Mouse (Mus musculus): ENCODE measurements at regions not wholly inside any gene's neighbourhood (a gene's known extent, or its start where the extent isn't known, plus 50 kb on each side); places are given as distances from the start of the nearest gene placed in this dataset.
A peak's percentile ranks its signal among the peaks of the same experiment; 100 is the strongest.

DNA sequence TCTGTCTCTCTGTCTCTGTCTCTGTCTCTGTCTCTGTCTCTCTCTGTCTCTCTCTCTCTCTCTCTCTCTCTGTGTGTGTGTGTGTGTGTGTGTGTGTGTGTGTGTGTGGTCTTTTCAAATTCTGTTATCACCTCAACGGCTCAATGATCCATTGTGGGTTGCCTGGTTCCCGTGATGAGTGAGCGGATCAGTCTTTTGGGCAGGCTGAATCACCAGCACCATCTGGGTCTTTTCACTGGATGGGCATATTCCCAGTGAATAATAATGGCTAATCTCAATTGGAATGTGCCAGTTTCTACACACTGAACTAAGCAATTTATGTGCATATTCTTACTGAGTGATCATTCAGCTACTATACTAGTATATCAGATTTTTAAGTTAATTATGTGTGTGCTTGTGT, 216.4 kb downstream of the Lmx1a start:
- no peak for DNase-seq

- DNase-seq, result no peak
These were observed 223.0 kb downstream of the Lmx1a start for GRCm38 (mm10) chr1:167912074-167912473.

- peak; percentile 44 for DNase-seq
These were observed 226.0 kb downstream of the Lmx1a start for GRCm38 (mm10) chr1:167914982-167915561.

- DNase-seq, result no peak
These were observed 226.7 kb downstream of the Lmx1a start for GRCm38 (mm10) chr1:167915578-167916275.

GRCm38 (mm10) chr1:167922917-167923316, 233.9 kb downstream of the Lmx1a start:
- no peak for DNase-seq

DNA sequence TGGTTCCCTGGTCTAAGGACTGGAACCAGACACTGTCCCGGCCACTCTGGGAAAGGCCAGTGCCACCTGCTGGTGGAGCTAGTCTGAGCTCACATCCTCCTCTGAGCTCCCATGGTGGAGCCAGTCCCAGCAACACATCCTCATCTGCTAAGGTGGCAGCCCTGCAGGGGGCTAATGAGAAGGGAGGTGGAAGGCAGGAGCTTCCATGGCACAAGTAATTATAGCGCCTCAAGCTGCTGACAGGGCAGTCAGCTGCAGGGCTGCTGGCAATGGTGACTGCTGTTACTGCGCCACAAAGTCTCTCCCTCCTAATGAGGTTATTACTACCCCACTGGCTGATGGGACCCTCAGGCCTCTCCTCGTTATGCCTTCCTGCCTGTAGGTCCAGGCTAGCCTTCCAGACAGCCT, 239.0 kb downstream of the Lmx1a start:
- no peak for DNase-seq

DNA sequence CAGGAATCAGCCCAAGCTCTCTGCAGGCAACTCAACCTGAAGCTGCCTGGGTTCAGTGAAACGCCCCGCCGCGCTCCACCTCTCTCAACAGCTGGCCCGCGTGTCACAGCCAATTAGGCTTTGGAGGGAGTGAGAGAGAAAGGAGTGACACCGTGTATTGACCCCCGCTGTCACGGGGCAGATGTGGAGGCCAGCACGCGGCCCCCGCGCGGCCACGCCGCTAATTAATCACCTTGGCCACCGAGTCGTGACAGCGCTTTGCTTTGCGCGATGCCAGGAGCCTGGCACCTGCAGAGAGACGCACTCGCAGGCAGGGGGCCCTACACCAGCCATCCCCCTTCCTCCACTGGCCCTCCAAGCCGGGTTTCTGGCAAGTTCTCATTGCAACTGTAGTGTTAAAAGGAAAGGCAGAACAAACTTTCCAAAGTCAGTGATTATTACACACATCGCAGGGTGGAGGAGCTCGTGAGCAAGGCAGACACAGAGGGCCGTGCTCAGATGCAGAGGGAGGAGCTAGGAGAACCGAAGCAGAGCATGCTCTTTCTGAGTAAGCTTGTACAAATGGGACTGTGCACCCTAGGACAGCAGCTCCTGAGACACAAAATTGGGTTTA, 240.8 kb downstream of the Lmx1a start:
- no peak for DNase-seq

DNA sequence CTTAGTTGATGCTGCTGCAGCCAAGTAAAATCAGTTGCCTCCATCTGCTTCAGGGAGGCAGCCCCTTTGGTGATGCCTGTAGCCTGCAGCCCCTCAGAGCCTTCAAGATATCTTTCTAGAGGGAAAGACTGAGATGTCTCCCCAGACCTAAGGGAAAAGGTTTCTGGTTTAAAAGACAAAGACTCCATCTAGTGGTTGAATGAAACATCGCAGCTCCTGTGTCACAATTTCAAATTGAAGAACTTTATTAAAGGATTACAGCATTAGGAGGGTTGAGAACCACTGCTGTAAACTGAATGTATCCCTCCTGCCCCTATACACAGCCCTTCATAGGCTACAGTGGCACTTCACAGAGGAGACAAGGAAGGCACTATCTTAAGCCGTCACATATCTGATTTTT, 243.1 kb downstream of the Lmx1a start:
- no peak for DNase-seq

DNA sequence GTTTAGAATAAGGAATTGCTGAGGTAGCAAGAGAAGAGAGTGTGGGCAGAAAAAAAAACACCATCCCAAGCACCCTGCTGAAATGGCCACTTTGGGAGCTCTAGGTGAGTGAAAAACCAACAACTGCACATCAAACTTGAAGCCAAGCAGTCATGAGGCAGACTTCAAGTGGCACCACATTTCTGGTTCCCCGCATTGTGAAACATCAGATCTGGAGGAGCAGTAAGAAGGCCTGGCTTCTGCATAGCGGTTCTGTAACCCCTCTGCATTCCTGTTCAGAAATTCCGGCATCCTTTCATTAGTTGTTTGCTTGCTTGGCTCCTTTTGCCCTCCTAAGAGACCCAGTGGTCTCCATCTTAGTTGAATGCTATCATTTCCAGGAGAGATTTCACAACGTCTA, 247.7 kb downstream of the Lmx1a start:
- no peak for DNase-seq

GRCm38 (mm10) chr1:167938176-167938575, 249.1 kb downstream of the Lmx1a start:
- no peak for DNase-seq

DNA sequence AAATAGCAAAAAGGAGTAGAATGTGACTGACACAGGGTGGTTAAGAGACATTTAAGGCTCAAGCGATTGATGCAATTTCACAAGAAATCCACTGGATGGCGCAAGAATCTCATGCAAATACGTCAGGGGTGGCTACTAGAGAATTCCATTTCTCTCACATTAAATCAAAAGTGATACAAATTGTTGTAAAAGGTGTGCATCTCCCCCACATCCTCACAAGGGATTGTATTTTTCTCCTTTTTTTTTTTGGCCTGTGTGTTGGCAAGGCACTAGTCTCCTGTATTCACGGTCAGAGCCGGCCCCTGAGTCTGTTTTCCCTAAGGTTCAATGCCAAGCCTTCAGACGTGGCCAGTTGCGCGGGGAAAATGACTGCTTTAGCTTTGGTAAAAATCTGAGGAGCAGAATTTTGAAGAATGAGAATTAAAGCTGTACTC, 253.0 kb downstream of the Lmx1a start:
- DNase-seq, result no peak

DNA sequence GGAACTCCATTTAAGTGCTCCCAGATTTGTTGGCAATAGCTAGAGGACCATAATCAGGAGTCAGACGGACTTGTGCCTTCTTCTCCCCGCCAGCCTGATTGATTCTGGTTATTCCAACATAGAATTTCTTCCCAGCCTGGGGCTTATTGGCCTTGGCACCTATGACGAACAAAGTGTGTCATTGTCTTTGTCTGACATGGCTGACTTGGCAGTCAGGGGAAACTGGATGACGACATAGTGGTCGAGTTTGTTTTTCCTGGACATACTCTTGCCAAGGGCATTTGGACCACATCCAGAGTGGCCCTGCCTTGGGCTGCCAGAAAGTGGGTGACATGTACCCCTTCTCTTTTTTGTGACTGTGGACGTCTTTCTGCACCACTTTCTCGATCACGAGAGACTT, 254.1 kb downstream of the Lmx1a start:
- no peak for DNase-seq

GRCm38 (mm10) chr1:167945615-167946252, 256.7 kb downstream of the Lmx1a start:
- no peak for DNase-seq

DNA sequence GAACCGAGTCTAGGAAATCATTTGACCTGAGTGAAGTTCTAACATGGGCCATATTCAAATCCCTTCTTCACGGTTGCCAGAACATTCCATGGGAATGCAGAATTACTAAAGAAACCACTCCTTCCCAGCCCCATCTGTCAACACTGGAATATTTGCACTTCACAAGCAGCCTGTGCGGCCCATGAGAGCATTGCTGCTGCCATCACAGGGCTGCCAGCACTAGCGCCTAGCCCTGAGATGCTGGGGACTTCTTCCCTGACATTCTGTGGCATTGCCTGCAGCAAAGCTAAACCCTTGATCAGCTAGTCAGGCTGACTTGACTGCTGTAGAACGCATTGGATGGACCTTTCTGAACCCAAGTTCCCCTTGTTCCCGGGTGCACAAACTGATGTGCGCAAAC, 258.8 kb downstream of the Lmx1a start:
- no peak for DNase-seq

DNA sequence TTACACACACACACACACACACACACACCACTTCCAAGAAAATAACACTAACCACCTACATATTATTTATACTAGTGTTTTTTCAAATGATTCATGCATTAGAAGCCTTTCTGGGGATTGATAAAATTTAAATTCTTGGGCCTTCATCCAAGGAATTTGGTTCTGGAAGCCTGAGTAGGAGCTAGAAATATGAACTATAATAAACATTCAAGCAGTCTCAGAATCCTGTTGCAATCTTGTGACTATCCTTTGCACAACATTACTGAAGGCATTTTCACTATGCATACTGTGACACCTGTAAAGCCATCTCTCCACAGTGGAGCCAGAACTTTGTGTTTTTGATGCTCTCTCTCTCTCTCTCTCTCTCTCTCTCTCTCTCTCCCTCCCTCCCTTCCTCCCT, 262.7 kb downstream of the Lmx1a start:
- DNase-seq, result no peak

DNA sequence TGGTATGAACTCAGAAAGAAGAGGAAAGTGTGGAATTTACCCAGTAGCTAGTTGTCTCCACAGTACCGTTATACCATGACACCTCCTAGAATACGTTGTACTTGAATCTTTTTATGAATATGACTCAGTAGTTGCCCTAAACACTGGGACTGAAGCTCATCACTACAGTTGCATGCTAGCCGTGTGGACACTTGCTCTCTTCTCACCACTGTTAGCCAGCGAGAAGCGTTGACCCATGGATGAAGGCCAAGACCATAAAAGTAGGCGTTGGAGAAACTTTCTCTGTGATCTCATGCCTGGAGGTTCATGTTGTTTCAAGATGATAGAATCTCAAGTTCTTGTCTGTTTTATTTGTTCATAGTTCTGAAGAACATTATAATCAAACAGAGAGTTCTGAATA, 269.5 kb downstream of the Lmx1a start:
- DNase-seq, result no peak

DNA sequence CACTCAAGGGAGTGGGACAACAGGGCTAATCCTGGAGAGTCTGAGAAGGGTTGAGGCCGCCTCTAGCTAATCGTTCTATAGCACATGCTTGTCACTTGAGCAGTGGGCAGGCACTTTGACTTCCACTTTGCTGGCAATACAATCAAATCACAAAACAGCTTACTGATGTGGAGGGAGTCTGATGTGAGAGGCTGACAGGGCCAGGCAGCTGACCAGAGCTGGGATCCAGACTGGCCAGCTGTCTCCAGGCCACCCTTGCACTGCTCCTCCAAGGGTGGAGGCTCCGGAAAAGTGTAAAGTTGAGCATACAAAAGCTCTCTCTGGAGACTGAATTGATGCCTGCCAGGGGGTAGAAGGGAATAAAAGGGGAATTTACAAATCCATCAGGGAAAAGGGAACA, 280.5 kb downstream of the Lmx1a start:
- no peak for DNase-seq

GRCm38 (mm10) chr1:167969985-167970384, 280.9 kb downstream of the Lmx1a start:
- no peak for DNase-seq

DNA sequence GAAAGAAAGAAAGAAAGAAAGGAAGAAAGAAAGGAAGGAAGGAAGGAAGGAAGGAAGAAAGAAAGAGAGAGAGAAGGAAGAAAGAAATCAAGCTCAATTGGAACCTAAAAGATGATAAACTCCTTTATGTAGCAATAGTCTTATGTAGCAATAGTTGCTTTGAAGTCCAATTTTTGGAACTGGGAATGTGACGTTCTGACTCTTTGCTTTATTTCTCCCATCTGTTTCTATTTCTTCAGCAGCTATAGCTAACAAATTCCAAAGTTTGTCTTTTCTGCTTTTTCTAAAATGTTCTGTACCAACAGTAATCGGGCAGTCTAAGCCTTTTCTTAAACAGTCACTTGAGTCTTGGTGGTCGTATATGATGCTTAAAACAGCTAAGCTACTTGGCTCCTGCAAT, 287.7 kb downstream of the Lmx1a start:
- DNase-seq, result no peak

DNA sequence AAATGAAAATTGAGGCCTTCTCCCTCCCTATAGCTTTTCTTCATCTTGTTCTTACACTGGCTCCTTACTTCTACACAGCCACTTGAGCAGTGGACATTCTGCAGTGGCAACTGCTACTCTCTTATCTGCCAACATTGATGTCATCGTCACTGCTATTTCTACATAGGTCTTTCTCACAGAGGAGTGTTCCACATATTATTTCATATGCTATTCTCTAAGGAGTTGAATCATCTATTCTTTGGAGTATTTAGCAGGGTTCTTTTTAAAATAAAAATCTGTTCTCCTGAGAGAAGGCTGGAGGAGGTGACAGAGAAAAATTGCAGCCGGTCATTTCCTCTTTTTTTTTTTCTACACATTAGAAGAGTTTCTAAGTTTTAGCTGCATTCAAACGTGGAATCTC, 290.1 kb downstream of the Lmx1a start:
- DNase-seq, result no peak

- no peak for DNase-seq
These were observed 290.6 kb downstream of the Lmx1a start for GRCm38 (mm10) chr1:167979588-167979987.

DNA sequence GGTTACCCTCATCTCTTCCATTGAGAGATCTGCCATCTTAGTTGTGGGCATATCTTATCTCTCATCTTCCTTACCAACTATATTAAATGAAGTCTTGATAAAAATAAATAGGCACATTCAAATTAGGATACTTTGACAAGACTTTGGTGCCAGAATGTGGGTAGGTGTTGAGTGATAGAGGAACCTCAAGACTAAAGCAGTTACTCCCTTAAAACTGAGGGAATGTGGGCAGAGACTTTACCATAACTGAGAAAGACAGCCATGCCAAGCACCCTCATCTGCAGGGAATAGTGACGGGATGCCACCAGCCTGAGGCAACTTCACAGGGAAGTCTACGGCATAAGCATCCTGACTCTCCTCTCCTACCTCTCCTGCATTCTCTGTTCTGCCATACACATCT, 292.3 kb downstream of the Lmx1a start:
- DNase-seq, result no peak

GRCm38 (mm10) chr1:168007456-168007855, 318.4 kb downstream of the Lmx1a start:
- DNase-seq, result no peak

DNA sequence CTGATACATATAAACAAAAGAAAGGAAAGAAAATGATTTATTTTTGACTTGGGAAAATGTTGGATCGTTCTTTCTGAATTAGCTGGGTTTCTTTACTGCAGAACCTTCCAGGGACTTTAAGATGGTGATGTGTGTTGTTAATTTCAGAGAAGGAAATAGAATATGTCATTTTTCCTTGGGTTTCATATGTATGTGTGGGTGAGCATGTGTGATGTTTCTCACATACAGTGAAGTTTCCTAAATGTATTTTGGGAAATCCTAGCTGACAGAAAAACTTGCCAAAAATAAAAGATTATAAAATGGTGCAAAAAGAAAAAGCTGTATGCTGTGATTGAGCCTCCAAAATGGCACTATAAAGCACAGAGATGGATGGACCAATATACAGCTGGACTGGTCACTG, 319.2 kb downstream of the Lmx1a start:
- no peak for DNase-seq

All from thymus, postnatal 14 days (tissue).